Mouse (Mus musculus) spleen, adult 2 months (tissue): Measurements from ENCODE around the gene Runx2. TPM values are rescaled to one million over a fixed set of nuclear protein-coding genes. Genes with fewer than 3 reads are reported as not detected.

ENCODE experiments used
- DNase-seq, 2 experiments: peaks; one replicate each; pipeline versions ENCODE4 v3.0.0 to v3.0.0-alpha.2; 2012 to 2021; ENCODE audit warnings: low spot score in 2 of 2, low read depth in 1 of 2
- H3K27ac ChIP-seq: fragments of 200-500 bp; 2 replicates; pipeline ENCODE4 v1.5.1; 2012; ENCODE audit warnings: low read length, inconsistent platforms; ENCODE audit not compliant: insufficient read depth
- H3K27me3 ChIP-seq: fragments of 200-500 bp; 2 replicates; pipeline ENCODE4 v1.6.1; 2012; ENCODE audit warnings: mild to moderate bottlenecking, moderate library complexity, low read length, inconsistent platforms; ENCODE audit not compliant: control insufficient read depth, insufficient read depth
- H3K36me3 ChIP-seq: fragments of 200-500 bp; 2 replicates; pipeline ENCODE4 v1.6.1; 2012; ENCODE audit warnings: mild to moderate bottlenecking, low read length, inconsistent platforms; ENCODE audit not compliant: control insufficient read depth, insufficient read depth
- H3K4me1 ChIP-seq: fragments of 200-500 bp; 2 replicates; pipeline ENCODE4 v1.6.1; 2011; ENCODE audit warnings: inconsistent platforms; ENCODE audit not compliant: control insufficient read depth, insufficient read depth, insufficient read length
- H3K4me3 ChIP-seq: fragments of 200-500 bp; 2 replicates; pipeline ENCODE4 v1.5.1; 2011; ENCODE audit warnings: mild to moderate bottlenecking, inconsistent platforms; ENCODE audit not compliant: insufficient read depth, insufficient read length; ENCODE audit errors: extremely low read depth
- CTCF ChIP-seq: fragments of 200-500 bp; IDR thresholded peaks from 2 replicates; pipeline ENCODE4 v1.5.1; 2011; ENCODE audit warnings: mild to moderate bottlenecking, inconsistent platforms; ENCODE audit not compliant: insufficient read depth, insufficient read length, insufficient replicate concordance; ENCODE audit errors: extremely low read depth
- POLR2A ChIP-seq: fragments of 200-500 bp; IDR thresholded peaks from 2 replicates; pipeline ENCODE4 v1.6.1; 2011; ENCODE audit warnings: low read depth, low read length, inconsistent platforms
- WGBS: fragments of 180-500 bp; shearing (Covaris S2); methylation state at CpG from one replicate; pipeline ENCODE4 v1.1.7; 2018; 5-methylcytosine and 5-hydroxymethylcytosine counted together
- polyA plus RNA-seq: library from polyadenylated mRNA; depleted of rRNA; stranded (reverse); fragments of >200 nt; gene quantifications from 2 replicates; pipeline ENCODE4 v1.2.3, GENCODE M21; 2012

Runx2 gene
- polyA plus RNA-seq, 1 experiment: 11.1 TPM

GRCm38 (mm10) chr17:44718036-44718435 is 96.6 kb downstream of the Runx2 start:
- Histone ChIP-seq H3K4me1 (no peaks in the 10 kb centered on the region; the same call in 1 of the 2 replicates), H3K36me3 (no peaks in the 10 kb centered on the region), H3K27ac (no peak overlapping the region), H3K4me3 (no peak overlapping the region), H3K27me3 (no peaks in the 10 kb centered on the region)
- WGBS: 33% methylated on average over 6 of the region's 6 CpGs
- DNase-seq: no peak
- TF ChIP-seq POLR2A: no peak
- TF ChIP-seq CTCF: no peak

DNA sequence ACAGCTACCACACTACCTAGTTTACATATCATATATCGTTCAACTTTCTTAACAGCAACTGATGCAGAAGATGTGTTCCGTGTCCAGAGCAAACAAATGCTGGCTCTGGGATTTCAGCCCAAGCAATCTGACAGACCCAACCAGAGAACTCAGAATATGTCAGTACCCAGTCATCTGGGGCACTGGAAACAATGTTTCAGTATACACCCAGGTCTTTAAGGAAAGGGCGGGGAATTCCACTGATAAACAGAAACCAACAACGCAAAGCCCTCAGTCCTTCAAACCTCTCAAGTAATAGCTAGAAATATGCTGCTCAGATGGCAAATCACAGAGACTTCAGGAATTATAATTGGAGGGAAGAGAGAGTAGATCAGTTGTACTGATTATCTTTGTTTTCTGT is 100.5 kb downstream of the Runx2 start:
- no peaks in the 10 kb centered on the region for H3K27me3 ChIP-seq
- TF ChIP-seq CTCF (no peak), POLR2A (no peak)
- H3K36me3 ChIP-seq: no peaks in the 10 kb centered on the region
- no peaks in the 10 kb centered on the region; the same call in 1 of the 2 replicates for H3K4me1 ChIP-seq
- WGBS: 85% methylated on average over 4 of the region's 4 CpGs
- no peak for DNase-seq
- H3K4me3 ChIP-seq: no peak overlapping the region
- no peak overlapping the region for H3K27ac ChIP-seq

GRCm38 (mm10) chr17:44713404-44713803 is 101.2 kb downstream of the Runx2 start:
- no peak overlapping the region for H3K4me3 ChIP-seq
- H3K36me3 ChIP-seq: no peaks in the 10 kb centered on the region
- H3K27me3 ChIP-seq: no peaks in the 10 kb centered on the region
- no peak for DNase-seq
- no peak for TF ChIP-seq POLR2A
- H3K4me1 ChIP-seq: no peaks in the 10 kb centered on the region; the same call in 1 of the 2 replicates
- no peak overlapping the region for H3K27ac ChIP-seq
- 91% methylated on average over 8 of the region's 8 CpGs for WGBS

DNA sequence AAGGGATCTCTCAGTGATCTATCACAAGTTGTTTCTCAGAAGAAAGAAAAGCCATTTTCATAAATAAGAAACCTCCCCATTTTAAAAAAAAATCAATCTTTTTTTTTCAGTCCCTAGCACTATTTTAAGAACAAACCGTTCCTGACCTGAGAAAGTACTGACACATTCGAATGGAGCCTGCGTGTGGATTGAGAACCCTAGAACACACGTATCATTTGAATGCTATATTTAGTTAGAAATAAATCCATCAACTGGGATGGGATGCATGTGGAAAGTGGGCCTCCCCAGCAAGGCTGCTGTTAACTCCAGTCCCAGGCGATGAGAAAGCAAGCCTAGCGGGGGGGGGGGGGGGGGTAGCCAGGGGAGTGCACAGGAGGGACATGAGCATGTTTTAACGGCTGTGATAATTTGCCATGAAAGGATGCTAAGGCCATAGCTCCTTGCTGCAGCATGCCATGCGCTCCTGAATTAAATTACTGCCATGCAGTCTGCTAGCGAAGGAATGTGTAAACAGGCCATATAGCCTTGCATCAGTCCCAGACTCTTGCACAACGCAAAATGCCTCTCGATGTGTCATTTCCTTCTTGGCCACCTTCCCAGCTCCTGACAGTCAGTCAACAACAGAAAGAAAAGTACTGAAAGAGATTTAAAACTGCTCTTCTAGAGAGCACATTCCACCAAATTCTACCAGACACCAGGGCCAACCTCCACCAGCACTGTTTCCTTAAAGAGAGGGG is 104.9 kb downstream of the Runx2 start:
- H3K4me3 ChIP-seq: no peak overlapping the region
- no peaks in the 10 kb centered on the region for H3K4me1 ChIP-seq
- no peak overlapping the region for H3K27ac ChIP-seq
- WGBS: 39% methylated on average over 11 of the region's 11 CpGs
- DNase-seq: no peak
- TF ChIP-seq CTCF (no peak), POLR2A (no peak)
- H3K27me3 ChIP-seq: no peaks in the 10 kb centered on the region
- H3K36me3 ChIP-seq: no peaks in the 10 kb centered on the region

DNA sequence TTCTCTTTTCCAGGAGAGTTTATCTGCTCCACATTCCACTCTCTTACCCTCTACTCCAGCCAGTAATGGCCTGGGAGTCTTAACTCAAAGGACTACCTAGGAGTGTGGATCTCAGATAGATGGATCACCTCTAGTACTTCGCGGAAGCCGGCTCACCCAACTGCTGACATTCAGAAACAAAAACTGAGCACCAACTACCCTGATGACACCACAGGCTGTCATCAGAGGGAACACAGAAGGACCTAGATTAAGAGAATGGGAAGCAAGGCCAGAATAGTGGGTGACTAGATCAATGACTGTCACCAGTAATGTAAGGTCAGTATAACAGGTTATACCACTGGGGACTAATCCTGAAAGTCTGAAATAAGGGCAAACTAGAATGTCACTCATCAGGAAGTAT is 106.6 kb downstream of the Runx2 start:
- DNase-seq: no peak

DNA sequence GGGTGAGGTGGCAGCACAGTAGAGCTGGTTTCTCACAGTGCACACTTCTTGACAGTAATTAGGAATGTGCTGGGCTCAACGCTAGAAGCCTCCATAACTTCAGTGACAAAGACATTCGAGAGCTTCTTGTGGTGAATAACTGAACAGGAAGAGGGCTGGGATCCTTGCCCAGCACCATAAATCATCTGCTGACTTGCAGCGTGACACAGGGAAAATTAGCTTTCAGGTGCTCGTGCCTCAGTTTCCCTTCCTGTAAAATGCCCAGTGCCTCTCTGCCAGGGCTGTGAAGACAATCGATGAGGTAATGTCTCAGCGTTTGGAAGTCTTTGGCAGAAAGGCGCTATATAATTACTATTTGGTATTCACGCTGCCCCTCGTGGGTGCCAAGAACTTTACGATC is 108.1 kb downstream of the Runx2 start:
- Histone ChIP-seq H3K4me3 (no peak overlapping the region), H3K4me1 (no peaks in the 10 kb centered on the region), H3K27me3 (no peaks in the 10 kb centered on the region), H3K27ac (no peak overlapping the region), H3K36me3 (no peaks in the 10 kb centered on the region)
- DNase-seq: no peak
- TF ChIP-seq POLR2A: no peak
- no peak for TF ChIP-seq CTCF
- WGBS: 40% methylated on average over 10 of the region's 10 CpGs

More for the DNA sequence above, 106.6 kb downstream of the Runx2 start:
- Histone ChIP-seq H3K27ac (no peak overlapping the region), H3K36me3 (no peaks in the 10 kb centered on the region), H3K4me1 (no peaks in the 10 kb centered on the region), H3K4me3 (no peak overlapping the region), H3K27me3 (no peaks in the 10 kb centered on the region)
- WGBS: 97% methylated on average over 3 of the region's 3 CpGs
- no peak for TF ChIP-seq POLR2A
- no peak for TF ChIP-seq CTCF

DNA sequence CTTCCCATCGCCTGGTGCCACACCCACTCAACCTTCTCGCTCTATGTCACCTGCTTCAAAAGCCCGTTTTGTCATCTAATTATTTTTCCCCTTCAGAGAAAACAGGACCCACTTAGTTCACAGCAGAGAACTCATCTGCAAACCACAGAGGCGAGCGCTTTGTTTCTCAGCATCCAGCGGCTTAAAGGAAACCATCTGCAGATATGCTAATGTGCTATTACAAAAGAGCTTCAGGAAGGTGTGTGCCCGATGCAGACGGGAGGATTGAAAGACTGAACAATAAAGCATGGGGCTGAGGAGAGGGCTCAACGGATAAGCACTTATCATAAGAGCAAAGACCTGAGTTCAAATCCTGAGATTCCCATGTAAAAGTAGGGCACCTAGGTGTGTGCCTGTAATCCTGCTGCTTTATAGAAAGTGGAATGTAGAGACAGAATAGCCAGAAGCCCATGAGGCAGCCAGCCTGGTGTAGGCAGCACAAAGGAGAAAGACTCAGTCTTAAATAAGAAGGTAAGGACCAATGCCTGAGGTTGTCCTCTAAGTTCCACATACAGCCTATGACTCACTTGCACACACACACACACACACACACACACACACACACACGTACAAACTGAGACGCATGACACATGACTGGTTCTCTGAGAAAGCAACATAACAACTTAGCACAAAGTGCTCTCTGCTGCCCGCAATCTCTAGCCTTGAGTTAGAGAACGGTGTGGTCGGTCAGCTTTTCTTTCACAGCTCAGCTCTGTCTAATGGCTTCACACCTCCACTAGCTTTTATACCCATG is 111.9 kb downstream of the Runx2 start:
- no peak overlapping the region for H3K4me3 ChIP-seq
- no peaks in the 10 kb centered on the region for H3K27me3 ChIP-seq
- DNase-seq: peak in 1 of 2 experiments; percentile 12
- TF ChIP-seq CTCF (no peak), POLR2A (no peak)
- H3K36me3 ChIP-seq: no peaks in the 10 kb centered on the region
- H3K4me1 ChIP-seq: no peaks in the 10 kb centered on the region
- H3K27ac ChIP-seq: no peak overlapping the region
- 30% methylated on average over 14 of the region's 14 CpGs for WGBS
